Mouse (Mus musculus): ENCODE data around the gene Gm45521. TPM values are rescaled to one million over a fixed set of nuclear protein-coding genes. Genes with fewer than 3 reads are reported as not detected.

The Gm45521 gene
- not detected in 2 replicates for total RNA-seq (2014; fragmentation: Nextera tagmentation)
- not detected in 2 replicates for total RNA-seq (2017)
- not detected in 2 replicates for polyA plus RNA-seq (2012)

GRCm38 (mm10) chr14:7957049-7957448 is at the start of gene Gm45521:
TSS of gene Gm45521 (plus strand) at chr14:7957288.
- no peaks in the 10 kb centered on the region for H3K9me3 ChIP-seq (replicated peaks)
- no peak within 1 kb of the TSS for H3K4me3 ChIP-seq (ENCODE audit: low read depth, low read length)
- H3K36me3 ChIP-seq (replicated peaks): no peaks in the 10 kb centered on the region
- DNase-seq (ENCODE audit: low spot score): no peak
- peaks cover 29% of the 10 kb centered on the region for H3K27me3 ChIP-seq (ENCODE audit: insufficient read depth, low read length)
- H3K4me1 ChIP-seq (ENCODE audit: insufficient read depth, low read depth, low read length): peaks cover 17% of the 10 kb centered on the region; the same call in 1 of the 2 replicates
- no peak for TF ChIP-seq GATA2 (IDR thresholded peaks at IDR 0.05; ENCODE audit: borderline replicate concordance, low read depth, low read length)
- TF ChIP-seq POLR2AphosphoS5 (IDR thresholded peaks at IDR 0.05; ENCODE audit: insufficient replicate concordance, low read depth, low read length): no peak
- TF ChIP-seq CTCF (IDR thresholded peaks at IDR 0.05; ENCODE audit: low read depth, low read length): no peak
- TF ChIP-seq TAL1 (conservative IDR thresholded peaks at IDR 0.05; ENCODE audit: low read depth, low read length): no peak
- no peak for TF ChIP-seq GATA1 (IDR thresholded peaks at IDR 0.05; ENCODE audit: borderline replicate concordance, low read length)
- ATAC-seq (ENCODE audit: extremely low read depth, insufficient number of reproducible peaks, low FRiP score, poor library complexity, severe bottlenecking): no peak

GRCm38 (mm10) chr14:7909472-7909871 is 47.6 kb upstream of the Gm45521 start:
- no peaks in the 10 kb centered on the region for H3K9me3 ChIP-seq (replicated peaks)
- H3K4me1 ChIP-seq (ENCODE audit: insufficient read depth, low read depth, low read length): peaks cover 61% of the 10 kb centered on the region
- no peak for TF ChIP-seq POLR2AphosphoS5 (IDR thresholded peaks at IDR 0.05; ENCODE audit: insufficient replicate concordance, low read depth, low read length)
- no peak for TF ChIP-seq GATA2 (IDR thresholded peaks at IDR 0.05; ENCODE audit: borderline replicate concordance, low read depth, low read length)
- TF ChIP-seq TAL1 (conservative IDR thresholded peaks at IDR 0.05; ENCODE audit: low read depth, low read length): no peak
- no peak for TF ChIP-seq CTCF (IDR thresholded peaks at IDR 0.05; ENCODE audit: low read depth, low read length)
- no peak for TF ChIP-seq GATA1 (IDR thresholded peaks at IDR 0.05; ENCODE audit: borderline replicate concordance, low read length)
- H3K27me3 ChIP-seq (ENCODE audit: insufficient read depth, low read length): no peaks in the 10 kb centered on the region
- peaks cover 4% of the 10 kb centered on the region for H3K36me3 ChIP-seq (replicated peaks)
- ATAC-seq (ENCODE audit: extremely low read depth, insufficient number of reproducible peaks, low FRiP score, poor library complexity, severe bottlenecking) (no peak), DNase-seq (ENCODE audit: low spot score) (no peak)
- no peak overlapping the region for H3K4me3 ChIP-seq (ENCODE audit: low read depth, low read length)

GRCm38 (mm10) chr14:7913842-7914241 is 43.2 kb upstream of the Gm45521 start:
- no peaks in the 10 kb centered on the region for H3K9me3 ChIP-seq (replicated peaks)
- no peaks in the 10 kb centered on the region for H3K27me3 ChIP-seq (ENCODE audit: insufficient read depth, low read length)
- H3K4me3 ChIP-seq (ENCODE audit: low read depth, low read length): no peak overlapping the region
- TF ChIP-seq TAL1 (conservative IDR thresholded peaks at IDR 0.05; ENCODE audit: low read depth, low read length): no peak
- no peak for TF ChIP-seq GATA2 (IDR thresholded peaks at IDR 0.05; ENCODE audit: borderline replicate concordance, low read depth, low read length)
- TF ChIP-seq POLR2AphosphoS5 (IDR thresholded peaks at IDR 0.05; ENCODE audit: insufficient replicate concordance, low read depth, low read length): no peak
- TF ChIP-seq GATA1 (IDR thresholded peaks at IDR 0.05; ENCODE audit: borderline replicate concordance, low read length): no peak
- TF ChIP-seq CTCF (IDR thresholded peaks at IDR 0.05; ENCODE audit: low read depth, low read length): no peak
- DNase-seq (ENCODE audit: low spot score) (peak; percentile 37), ATAC-seq (ENCODE audit: extremely low read depth, insufficient number of reproducible peaks, low FRiP score, poor library complexity, severe bottlenecking) (peak; percentile 77)
- peaks cover 11% of the 10 kb centered on the region for H3K36me3 ChIP-seq (replicated peaks)
- peaks cover 64% of the 10 kb centered on the region for H3K4me1 ChIP-seq (ENCODE audit: insufficient read depth, low read depth, low read length)

GRCm38 (mm10) chr14:7914461-7914860 is 42.6 kb upstream of the Gm45521 start:
- ATAC-seq (ENCODE audit: extremely low read depth, insufficient number of reproducible peaks, low FRiP score, poor library complexity, severe bottlenecking) (peak; percentile 52), DNase-seq (ENCODE audit: low spot score) (no peak)
- Histone ChIP-seq H3K27me3 (ENCODE audit: insufficient read depth, low read length) (no peaks in the 10 kb centered on the region), H3K4me1 (ENCODE audit: insufficient read depth, low read depth, low read length) (peaks cover 69% of the 10 kb centered on the region), H3K9me3 (replicated peaks) (no peaks in the 10 kb centered on the region), H3K36me3 (replicated peaks) (peaks cover 14% of the 10 kb centered on the region), H3K4me3 (ENCODE audit: low read depth, low read length) (no peak overlapping the region)
- TF ChIP-seq TAL1 (conservative IDR thresholded peaks at IDR 0.05; ENCODE audit: low read depth, low read length) (peak; percentile 32; the same call in 1 of the 2 replicates), GATA1 (IDR thresholded peaks at IDR 0.05; ENCODE audit: borderline replicate concordance, low read length) (no peak), POLR2AphosphoS5 (IDR thresholded peaks at IDR 0.05; ENCODE audit: insufficient replicate concordance, low read depth, low read length) (no peak), CTCF (IDR thresholded peaks at IDR 0.05; ENCODE audit: low read depth, low read length) (no peak), GATA2 (IDR thresholded peaks at IDR 0.05; ENCODE audit: borderline replicate concordance, low read depth, low read length) (no peak)

- no peak; the same call in 1 of the 2 replicates for ATAC-seq (ENCODE audit: extremely low read depth, insufficient number of reproducible peaks, low FRiP score, poor library complexity, severe bottlenecking)
- no peaks in the 10 kb centered on the region for H3K9me3 ChIP-seq (replicated peaks)
- TF ChIP-seq TAL1 (conservative IDR thresholded peaks at IDR 0.05; ENCODE audit: low read depth, low read length) (no peak), GATA1 (IDR thresholded peaks at IDR 0.05; ENCODE audit: borderline replicate concordance, low read length) (no peak), POLR2AphosphoS5 (IDR thresholded peaks at IDR 0.05; ENCODE audit: insufficient replicate concordance, low read depth, low read length) (no peak)
- H3K4me3 ChIP-seq (ENCODE audit: low read depth, low read length): no peak overlapping the region
- no peaks in the 10 kb centered on the region for H3K27me3 ChIP-seq (ENCODE audit: insufficient read depth, low read length)
- H3K4me1 ChIP-seq (ENCODE audit: insufficient read depth, low read depth, low read length): peaks cover 66% of the 10 kb centered on the region
- DNase-seq (ENCODE audit: low spot score): no peak
- H3K36me3 ChIP-seq (replicated peaks): peaks cover 13% of the 10 kb centered on the region
Observed at GRCm38 (mm10) chr14:7918150-7918991, 38.7 kb upstream of the Gm45521 start.

- ATAC-seq (ENCODE audit: extremely low read depth, insufficient number of reproducible peaks, low FRiP score, poor library complexity, severe bottlenecking) (no peak), DNase-seq (ENCODE audit: low spot score) (no peak)
- peaks cover 15% of the 10 kb centered on the region for H3K36me3 ChIP-seq (replicated peaks)
Observed at GRCm38 (mm10) chr14:7919309-7919708, 37.8 kb upstream of the Gm45521 start.

More at GRCm38 (mm10) chr14:7919309-7919708, 37.8 kb upstream of the Gm45521 start:
- no peaks in the 10 kb centered on the region; the same call in 1 of the 2 replicates for H3K9me3 ChIP-seq (replicated peaks)
- H3K4me3 ChIP-seq (ENCODE audit: low read depth, low read length): no peak overlapping the region
- TF ChIP-seq GATA2 (IDR thresholded peaks at IDR 0.05; ENCODE audit: borderline replicate concordance, low read depth, low read length): no peak
- TF ChIP-seq CTCF (IDR thresholded peaks at IDR 0.05; ENCODE audit: low read depth, low read length): no peak
- TF ChIP-seq TAL1 (conservative IDR thresholded peaks at IDR 0.05; ENCODE audit: low read depth, low read length): no peak
- TF ChIP-seq POLR2AphosphoS5 (IDR thresholded peaks at IDR 0.05; ENCODE audit: insufficient replicate concordance, low read depth, low read length): no peak
- no peak for TF ChIP-seq GATA1 (IDR thresholded peaks at IDR 0.05; ENCODE audit: borderline replicate concordance, low read length)
- H3K27me3 ChIP-seq (ENCODE audit: insufficient read depth, low read length): peaks cover 4% of the 10 kb centered on the region; the same call in 1 of the 2 replicates
- peaks cover 59% of the 10 kb centered on the region for H3K4me1 ChIP-seq (ENCODE audit: insufficient read depth, low read depth, low read length)

Measured in G1E (cell line).